8 mouse cellular contexts compared by ENCODE assay signal in the genomic region with DNA sequence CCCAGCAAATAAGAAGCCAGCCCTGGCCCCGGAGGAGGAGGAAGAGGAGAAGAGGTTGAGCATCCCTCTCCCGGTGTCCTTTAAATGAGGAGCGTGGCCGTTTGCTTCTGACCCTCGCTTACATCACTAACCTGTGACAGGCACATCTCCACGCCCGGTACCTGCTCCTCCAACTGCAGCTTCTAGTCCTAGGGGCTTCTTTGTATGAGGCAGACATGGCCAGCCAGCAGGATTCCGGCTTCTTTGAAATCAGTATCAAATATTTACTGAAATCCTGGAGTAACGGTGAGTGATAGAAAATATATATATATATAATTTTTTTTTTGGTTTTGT.
A peak's percentile ranks its signal among the peaks of the same experiment; 100 is the strongest.
DNase-seq lines count a peak whose midpoint lies in the region; ATAC-seq and TF ChIP-seq lines count a peak whose summit lies in the region.

No protein-coding gene starts in this region.

- peak overlapping the region; percentile 42; the same call in 1 of the 2 replicates for H3K9ac ChIP-seq in heart, adult 2 months (ENCODE audit: low read depth, low read length)
- H3K9ac ChIP-seq in liver, embryonic 15.5 days, result no peak overlapping the region

- DNase-seq in heart, adult 2 months, result no peak
- no peak for DNase-seq in heart, adult 9 months (ENCODE audit: low spot score in 2 of 2)
- DNase-seq in testis, postnatal 10 days (ENCODE audit: low spot score), result no peak
- DNase-seq in spleen, adult 12 weeks (ENCODE audit: low spot score), result no peak
- no peak for DNase-seq in layer of hippocampus, adult 11-12 months (ENCODE audit: low spot score)
- DNase-seq in right cerebral cortex, adult 18-20 months, result no peak

- peak overlapping the region; percentile 67 for H3K27ac ChIP-seq in heart, adult 2 months
- no peak overlapping the region for H3K27ac ChIP-seq in testis, adult 2 months (ENCODE audit: control insufficient read depth, insufficient read depth, low read depth, low read length)
- H3K27ac ChIP-seq in liver, embryonic 15.5 days (replicated peaks), result no peak overlapping the region

- H3K4me2 ChIP-seq in liver, embryonic 15.5 days, result peak overlapping the region; percentile 66

- H3K4me3 ChIP-seq in heart, adult 2 months, result peak overlapping the region; percentile 47
- peak overlapping the region; percentile 0; the same call in 1 of the 2 replicates for H3K4me3 ChIP-seq in testis, adult 2 months (ENCODE audit: control insufficient read depth, low read depth, low read length)
- H3K4me3 ChIP-seq in liver, embryonic 15.5 days (replicated peaks), result peak overlapping the region; percentile 43

- WGBS in heart, adult 2 months, result 54% methylated on average over 9 of the region's 9 CpGs
- WGBS in liver, embryonic 15.5 days (ENCODE audit: insufficient replicate concordance), result 49% methylated on average over 9 of the region's 9 CpGs

- TF ChIP-seq POLR2A in heart, adult 2 months (IDR thresholded peaks at IDR 0.05; ENCODE audit: insufficient read depth, low read depth, low read length), result no peak
- TF ChIP-seq POLR2A in testis, adult 2 months (IDR thresholded peaks at IDR 0.05; ENCODE audit: control insufficient read depth, low read depth, low read length), result no peak

- intact Hi-C loops in heart, adult 2 months (cut with DNase I), result no loop called here

- H3K9me3 ChIP-seq in liver, embryonic 15.5 days (replicated peaks), result no peaks in the 10 kb centered on the region

- H3K4me1 ChIP-seq in heart, adult 2 months (ENCODE audit: control insufficient read depth, insufficient read depth, low read length), result peaks cover 8% of the 10 kb centered on the region
- H3K4me1 ChIP-seq in testis, adult 2 months (ENCODE audit: control insufficient read depth, insufficient read depth, low read length), result peaks cover 6% of the 10 kb centered on the region
- peaks cover 10% of the 10 kb centered on the region; the same call in 1 of the 2 replicates for H3K4me1 ChIP-seq in liver, embryonic 15.5 days (replicated peaks)

- TF ChIP-seq EP300 in heart, adult 2 months (IDR thresholded peaks at IDR 0.05; ENCODE audit: insufficient read depth, low read depth, low read length), result no peak

- no peaks in the 10 kb centered on the region for H3K27me3 ChIP-seq in heart, adult 2 months (ENCODE audit: control insufficient read depth, insufficient read depth, low read length)
- H3K27me3 ChIP-seq in testis, adult 2 months (ENCODE audit: control insufficient read depth, insufficient read depth, low read length), result 0 out of 2 replicates have a peak, but pooled peaks cover 2% of the 10 kb centered on the region
- H3K27me3 ChIP-seq in liver, embryonic 15.5 days, result peaks cover 19% of the 10 kb centered on the region

- no peaks in the 10 kb centered on the region for H3K79me2 ChIP-seq in heart, adult 2 months (replicated peaks; ENCODE audit: control insufficient read depth, insufficient read depth, low read length)

- no peak for TF ChIP-seq CTCF in heart, adult 2 months (IDR thresholded peaks at IDR 0.05)
- TF ChIP-seq CTCF in testis, adult 2 months (IDR thresholded peaks at IDR 0.05; ENCODE audit: control insufficient read depth, insufficient read depth, insufficient replicate concordance, low read depth, low read length), result no peak

- no peak for ATAC-seq in liver, embryonic 15.5 days (ENCODE audit: insufficient read depth)

- H3K36me3 ChIP-seq in heart, adult 2 months (ENCODE audit: control insufficient read depth, insufficient read depth, low read length), result no peaks in the 10 kb centered on the region
- no peaks in the 10 kb centered on the region for H3K36me3 ChIP-seq in testis, adult 2 months (ENCODE audit: control insufficient read depth, insufficient read depth, low read length)
- H3K36me3 ChIP-seq in liver, embryonic 15.5 days (replicated peaks), result no peaks in the 10 kb centered on the region
